Mouse (Mus musculus) effector memory CD4-positive, alpha-beta T cell, adult 7 months (primary cell): Measurements from ENCODE around the gene Zfp319. TPM values are rescaled to one million over a fixed set of nuclear protein-coding genes. Genes with fewer than 3 reads are reported as not detected.

Experiments
- polyA plus RNA-seq: library from polyadenylated mRNA; unstranded; fragments of 100-300 nt; shearing (Covaris generic); gene quantifications from one replicate; pipeline ENCODE4 v1.2.1, GENCODE M21; 2017

The Zfp319 gene
- polyA plus RNA-seq, result 5.9 TPM

DNA sequence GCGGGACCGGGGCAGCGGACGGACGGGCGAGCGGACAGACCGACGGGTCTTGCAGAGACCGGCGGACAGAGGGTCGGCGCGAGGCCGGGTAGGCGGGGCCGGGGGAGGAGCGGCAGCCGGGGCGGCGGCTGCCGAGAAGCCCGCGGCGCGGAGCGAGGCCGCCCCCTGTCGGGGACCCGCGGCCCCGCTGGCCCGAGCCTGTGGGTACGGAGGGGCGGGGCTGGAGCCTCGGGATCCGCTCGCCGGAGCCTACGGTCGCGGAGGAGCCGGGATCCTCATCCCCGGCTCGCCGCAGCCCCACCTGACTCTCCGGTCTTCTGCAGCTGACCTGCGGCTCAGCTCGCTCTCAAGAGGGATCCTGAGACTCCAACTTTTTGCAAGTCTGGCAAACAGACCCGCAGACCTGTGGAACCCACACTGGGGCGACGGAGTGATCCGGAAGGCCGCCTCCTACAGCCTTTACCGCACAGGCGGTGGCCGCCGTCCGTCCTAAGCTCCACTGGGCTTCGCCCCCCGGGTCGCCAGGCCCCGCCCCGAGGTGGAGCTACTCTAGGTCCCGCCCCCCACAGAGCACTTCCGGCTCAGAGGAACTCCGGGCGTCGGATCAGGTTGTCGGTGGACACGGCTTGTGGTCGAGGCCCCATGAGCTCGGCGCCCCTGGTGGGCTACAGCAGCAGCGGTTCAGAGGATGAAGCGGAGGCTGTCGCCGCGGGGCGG, at the start of gene Zfp319, which contains the start of gene Usb1:
TSS of gene Zfp319 (minus strand) at position 231 of the 717 bp plus-strand sequence.
TSS of gene Usb1 (plus strand) at position 565 of the 717 bp plus-strand sequence.

DNA sequence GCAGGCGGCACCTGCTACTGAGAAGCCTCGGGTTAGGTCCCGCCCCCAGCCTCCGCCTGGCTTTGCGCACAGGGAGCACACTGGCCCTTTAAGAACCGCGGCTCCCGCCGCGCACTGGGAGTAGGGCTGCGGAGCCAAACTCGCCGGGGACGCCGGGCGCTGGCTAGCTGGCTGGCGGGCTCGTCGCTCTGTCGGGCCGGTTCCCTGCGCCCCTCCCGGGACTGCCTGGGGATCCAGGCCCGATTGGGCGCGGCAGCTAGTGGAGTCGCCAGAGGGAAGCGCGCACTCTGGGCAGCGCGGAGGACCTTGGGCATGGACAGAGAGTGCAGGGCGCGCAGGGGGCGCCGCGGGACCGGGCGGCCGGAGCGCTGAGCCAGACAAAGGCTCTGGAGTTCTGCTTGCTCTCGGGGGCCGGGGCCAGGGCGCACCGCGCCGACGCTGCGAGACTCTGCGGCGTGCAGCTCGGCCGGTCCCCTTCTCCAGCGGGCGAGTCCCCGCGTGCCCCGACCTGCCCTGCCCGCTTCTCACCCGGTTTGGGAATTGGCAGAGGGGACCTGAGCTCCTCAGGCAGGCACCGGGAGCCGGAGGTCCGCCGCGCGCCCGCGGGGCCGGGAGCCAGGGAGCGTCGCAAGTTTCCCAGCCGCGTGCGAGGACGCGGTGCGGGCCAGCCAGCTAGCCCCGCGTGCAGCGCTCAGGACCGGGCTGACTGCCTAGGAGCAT, 20.6 kb upstream of the Zfp319 start, which contains the start of gene Mmp15:
TSS of gene Mmp15 (plus strand) at position 118 of the 720 bp plus-strand sequence.

DNA sequence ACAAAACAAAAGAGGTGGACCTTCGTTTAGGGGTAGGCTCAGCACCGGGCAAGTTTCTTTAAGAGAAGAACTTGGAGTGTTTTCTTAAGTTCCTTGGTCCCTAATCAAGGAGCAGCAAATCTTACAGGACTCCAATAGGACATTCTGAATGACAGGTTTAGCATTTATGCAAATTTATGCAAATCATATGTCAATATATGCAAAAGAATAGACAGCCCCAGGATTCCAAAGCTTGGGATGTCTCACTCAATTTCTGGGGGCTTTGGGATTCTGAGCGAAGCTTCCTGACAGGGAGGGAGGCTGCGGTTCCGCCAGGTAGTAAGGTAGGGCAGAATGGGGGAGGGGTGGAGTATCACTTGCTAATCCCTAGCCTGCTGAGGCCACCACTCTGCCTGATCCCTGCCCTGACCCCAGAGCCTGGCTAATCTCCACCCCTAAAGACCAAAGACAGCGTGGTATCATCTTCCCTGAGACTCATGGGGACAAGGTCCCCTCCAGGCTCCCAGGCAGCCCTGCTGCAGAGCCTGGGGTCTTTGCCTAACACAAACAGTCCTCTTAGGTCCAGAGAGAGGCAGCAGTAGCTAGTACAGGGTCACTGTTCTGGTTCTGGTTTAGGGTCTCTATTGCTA, 21.3 kb downstream of the Zfp319 start, which contains the start of gene Tepp:
TSS of gene Tepp (plus strand) at position 225 of the 629 bp plus-strand sequence.

DNA sequence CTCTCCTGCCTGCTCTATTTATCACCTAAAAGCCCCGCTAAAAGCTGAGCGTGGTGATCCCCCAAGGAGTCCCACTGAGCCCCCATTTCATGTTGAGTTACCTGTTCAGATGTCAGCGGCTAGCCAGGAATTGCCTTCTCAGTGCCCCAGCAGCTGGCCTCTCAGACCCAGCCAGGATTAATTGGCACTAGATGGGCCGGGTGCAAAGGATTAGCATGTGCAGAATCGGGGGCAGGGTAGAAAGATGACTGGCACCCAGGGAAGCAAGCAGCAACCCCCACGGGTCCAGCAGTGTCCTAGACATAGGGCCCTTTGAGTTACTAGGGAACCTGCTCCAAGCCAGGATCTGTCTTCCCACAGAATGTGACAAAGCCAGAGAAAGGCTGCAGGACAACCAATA, 25.3 kb downstream of the Zfp319 start, which contains the start of gene Cngb1:
TSS of gene Cngb1 (minus strand) at position 155 of the 400 bp plus-strand sequence.

Other genes starting within 250 kb of the Zfp319 start
- gene Kifc3, start 129.1 kb downstream of the Zfp319 start, polyA plus RNA-seq, result 0.39 TPM
- 0.13 TPM for gene Cngb1, start 25.4 kb downstream of the Zfp319 start, polyA plus RNA-seq
- not detected for gene Tepp, start 21.4 kb downstream of the Zfp319 start, polyA plus RNA-seq
- gene Usb1, start 334 bp upstream of the Zfp319 start, polyA plus RNA-seq, result 52.2 TPM
- 0.27 TPM for gene Mmp15, start 20.3 kb upstream of the Zfp319 start, polyA plus RNA-seq
- 36.4 TPM for gene Cfap20, start 102.9 kb upstream of the Zfp319 start, polyA plus RNA-seq
- gene Csnk2a2, start 158.1 kb upstream of the Zfp319 start, polyA plus RNA-seq, result 40.8 TPM
- gene Ccdc113, start 202.1 kb upstream of the Zfp319 start, polyA plus RNA-seq, result not detected
- gene Prss54, start 244.4 kb upstream of the Zfp319 start, polyA plus RNA-seq, result not detected